Mouse (Mus musculus): ENCODE measurements around the gene Ambn. TPM values are rescaled to one million over a fixed set of nuclear protein-coding genes. Genes with fewer than 3 reads are reported as not detected.

Ambn gene
- polyA plus RNA-seq (2015; fragmentation: Illumina TruSeq; extraction: RNeasy Lipid Tissue Mini Kit (QIAGEN cat#74804); ENCODE audit: low read depth, low replicate concordance), result not detected

DNA sequence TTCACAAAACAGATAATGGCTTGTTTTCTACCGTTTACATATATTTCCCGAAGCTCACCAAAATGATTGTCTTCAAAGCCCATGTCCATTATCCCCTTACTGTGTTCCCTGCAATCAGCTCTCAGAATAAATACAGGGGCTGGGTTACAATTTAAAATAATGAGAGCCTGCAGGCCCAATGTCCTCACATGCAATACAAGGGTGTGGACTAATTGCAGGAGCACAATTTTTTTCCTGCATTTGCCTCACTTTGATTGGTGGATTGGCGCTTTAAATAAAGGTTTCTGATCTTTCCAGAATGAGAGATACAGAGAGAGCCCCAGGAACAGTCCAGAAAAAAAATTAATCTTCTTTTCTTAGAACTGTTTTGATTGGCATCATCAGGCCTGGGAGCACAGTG lies at the start of gene Ambn:
Gene Ambn, plus strand, starts transcription at position 301 of the 400 bp plus-strand sequence.

DNA sequence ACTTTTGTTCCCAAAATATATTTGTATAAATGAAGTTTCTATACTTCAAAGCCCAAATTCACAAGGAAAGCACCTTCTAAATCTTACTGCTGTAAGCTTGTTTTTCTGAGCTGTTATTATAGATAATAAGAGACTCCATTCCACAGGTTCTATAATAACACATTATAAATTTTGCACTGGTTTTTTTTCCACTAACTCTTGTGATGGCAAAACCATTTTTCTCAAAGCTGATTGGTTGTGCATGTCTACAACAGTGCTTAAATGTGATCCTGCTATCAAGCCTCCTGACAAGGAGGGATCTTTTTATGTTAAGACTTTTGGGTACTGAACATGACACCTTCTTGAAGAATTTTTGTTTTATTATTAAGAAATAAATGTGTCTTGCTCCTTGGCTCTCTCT lies 31.9 kb downstream of the Ambn start, which contains the start of gene Enam:
Gene Enam, plus strand, starts transcription at position 301 of the 400 bp plus-strand sequence.

Other genes starting within 250 kb of the Ambn start
- gene Gm7714, start 187.1 kb upstream of the Ambn start, polyA plus RNA-seq (2015; fragmentation: Illumina TruSeq; extraction: RNeasy Lipid Tissue Mini Kit (QIAGEN cat#74804); ENCODE audit: low read depth, low replicate concordance), result not detected
- gene Prol1, start 138.7 kb upstream of the Ambn start, polyA plus RNA-seq (2015; fragmentation: Illumina TruSeq; extraction: RNeasy Lipid Tissue Mini Kit (QIAGEN cat#74804); ENCODE audit: low read depth, low replicate concordance), result not detected
- gene Amtn, start 79.9 kb upstream of the Ambn start, polyA plus RNA-seq (2015; fragmentation: Illumina TruSeq; extraction: RNeasy Lipid Tissue Mini Kit (QIAGEN cat#74804); ENCODE audit: low read depth, low replicate concordance), result not detected
- gene Enam, start 32.0 kb downstream of the Ambn start, polyA plus RNA-seq (2015; fragmentation: Illumina TruSeq; extraction: RNeasy Lipid Tissue Mini Kit (QIAGEN cat#74804); ENCODE audit: low read depth, low replicate concordance), result not detected
- gene Jchain, start 71.9 kb downstream of the Ambn start, polyA plus RNA-seq (2015; fragmentation: Illumina TruSeq; extraction: RNeasy Lipid Tissue Mini Kit (QIAGEN cat#74804); ENCODE audit: low read depth, low replicate concordance), result 0.74 TPM
- 35.0 TPM for gene Utp3, start 98.5 kb downstream of the Ambn start, polyA plus RNA-seq (2015; fragmentation: Illumina TruSeq; extraction: RNeasy Lipid Tissue Mini Kit (QIAGEN cat#74804); ENCODE audit: low read depth, low replicate concordance)
- 182 TPM for gene Rufy3, start 109.0 kb downstream of the Ambn start, polyA plus RNA-seq (2015; fragmentation: Illumina TruSeq; extraction: RNeasy Lipid Tissue Mini Kit (QIAGEN cat#74804); ENCODE audit: low read depth, low replicate concordance)
- 127 TPM for gene Grsf1, start 220.2 kb downstream of the Ambn start, polyA plus RNA-seq (2015; fragmentation: Illumina TruSeq; extraction: RNeasy Lipid Tissue Mini Kit (QIAGEN cat#74804); ENCODE audit: low read depth, low replicate concordance)